9 mouse cellular contexts compared by ENCODE assay signal in the genomic region with DNA sequence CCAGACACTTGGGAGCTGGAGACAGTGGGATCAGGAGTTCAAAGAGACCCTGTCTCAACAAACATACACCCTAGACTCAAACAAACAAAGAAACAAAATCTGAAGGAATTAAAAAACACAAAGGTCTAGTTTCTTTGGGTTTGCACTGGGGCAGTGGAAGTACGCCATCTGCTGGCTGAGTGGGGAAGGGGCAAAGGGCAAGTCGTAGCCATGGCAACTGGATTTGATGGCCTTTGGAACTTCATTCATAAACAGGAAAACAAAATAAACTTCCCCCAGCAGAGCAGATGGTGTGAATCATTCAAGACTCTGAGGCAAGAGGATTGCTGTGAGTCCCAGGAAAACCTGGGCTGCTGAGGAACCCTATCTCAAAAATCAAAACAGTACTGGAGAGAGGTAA. TPM values are rescaled to one million over a fixed set of nuclear protein-coding genes. Genes with fewer than 3 reads are reported as not detected.
DNase-seq lines count a peak whose midpoint lies in the region; ATAC-seq lines count a peak whose summit lies in the region.
"Had no signal": no experiment of that assay in that cellular context is flagged by ENCODE, and none has a peak within 500 bp of the region (broad histone marks: within the 10 kb centered on the region; RNA-seq: fewer than 3 reads in every experiment).

No protein-coding gene starts in this region.

- peak; percentile 81 for DNase-seq in intestine, embryonic 14.5 days (ENCODE audit: low spot score)
- DNase-seq in adrenal gland, postnatal 25 days = peak; percentile 72
- peak; percentile 87 for DNase-seq in lung, postnatal 10 days
- DNase-seq in thymus, postnatal 0 days (ENCODE audit: low spot score) = peak; percentile 67
- DNase-seq in right cerebral cortex, postnatal 14 days = no peak

- no peak overlapping the region for H3K4me3 ChIP-seq in intestine, embryonic 14.5 days (ENCODE audit: low read depth, low read length)
- no peak overlapping the region for H3K4me3 ChIP-seq in intestine, embryonic 15.5 days (replicated peaks)
- H3K4me3 ChIP-seq: limb, embryonic 13.5 days had no signal

- H3K9me3 ChIP-seq in intestine, embryonic 14.5 days (ENCODE audit: control insufficient read depth, low read length) = no peaks in the 10 kb centered on the region
- no peaks in the 10 kb centered on the region for H3K9me3 ChIP-seq in intestine, embryonic 15.5 days
- H3K9me3 ChIP-seq: limb, embryonic 13.5 days had no signal

- H3K36me3 ChIP-seq in intestine, embryonic 14.5 days (ENCODE audit: control insufficient read depth, insufficient read depth, low read length) = peaks cover 69% of the 10 kb centered on the region
- H3K36me3 ChIP-seq in intestine, embryonic 15.5 days = peaks cover 14% of the 10 kb centered on the region; the same call in 1 of the 2 replicates

- H3K27ac ChIP-seq in intestine, embryonic 14.5 days (ENCODE audit: low read depth) = no peak overlapping the region
- H3K27ac ChIP-seq in intestine, embryonic 15.5 days = no peak overlapping the region
- H3K27ac ChIP-seq: limb, embryonic 13.5 days had no signal

- ATAC-seq in intestine, embryonic 14.5 days (replicated peaks; ENCODE audit: low FRiP score, low TSS enrichment, low read depth) = no peak
- no peak for ATAC-seq in intestine, embryonic 15.5 days
- peak; percentile 65 for ATAC-seq in CD4-positive, CD25-positive, alpha-beta regulatory T cell, adult 4 months
- ATAC-seq in hematopoietic stem cell, adult 5-6 weeks (replicated peaks in 1 of 2; ENCODE audit: insufficient read depth in 1 of 2, low FRiP score in 2 of 2, low TSS enrichment in 1 of 2, low read depth in 1 of 2, poor library complexity in 2 of 2, severe bottlenecking in 2 of 2) = peak; percentile 25 to 57; a peak in 3 of 4 replicates

- H3K9ac ChIP-seq in intestine, embryonic 14.5 days (ENCODE audit: low read length) = no peak overlapping the region
- no peak overlapping the region for H3K9ac ChIP-seq in intestine, embryonic 15.5 days
- H3K9ac ChIP-seq: limb, embryonic 13.5 days had no signal

- peaks cover 18% of the 10 kb centered on the region for H3K4me1 ChIP-seq in intestine, embryonic 14.5 days (replicated peaks; ENCODE audit: control insufficient read depth, insufficient read depth, low read length)
- H3K4me1 ChIP-seq in intestine, embryonic 15.5 days (replicated peaks) = peaks cover 33% of the 10 kb centered on the region

- 60% methylated on average over 2 of the region's 2 CpGs for WGBS in intestine, embryonic 14.5 days
- 61% methylated on average over 2 of the region's 2 CpGs for WGBS in intestine, embryonic 15.5 days

- no peak overlapping the region for H3K4me2 ChIP-seq in intestine, embryonic 14.5 days (ENCODE audit: low read length)
- no peak overlapping the region for H3K4me2 ChIP-seq in intestine, embryonic 15.5 days (replicated peaks)
- H3K4me2 ChIP-seq: limb, embryonic 13.5 days had no signal

- no peaks in the 10 kb centered on the region for H3K27me3 ChIP-seq in intestine, embryonic 14.5 days (replicated peaks; ENCODE audit: control insufficient read depth, insufficient read depth, low read length)
- no peaks in the 10 kb centered on the region for H3K27me3 ChIP-seq in intestine, embryonic 15.5 days (replicated peaks)
- H3K27me3 ChIP-seq: limb, embryonic 13.5 days had no signal

RNA-seq across cellular contexts. Expression of gene Pgpep1, which starts 7.0 kb away (rescaled TPM):
- 65.5 and 65.9 TPM in 2 replicates for polyA plus RNA-seq in intestine, embryonic 14.5 days (2014; fragmentation: Nextera tagmentation; extraction: Ambion mirVana)
- 58.0 and 74.2 TPM in 2 replicates for polyA plus RNA-seq in intestine, embryonic 15.5 days (2015; fragmentation: Nextera tagmentation; extraction: Ambion mirVana)
- 1 to 10 TPM; 7.0 to 9.5 TPM for polyA plus RNA-seq in CD4-positive, CD25-positive, alpha-beta regulatory T cell, adult 4 months (2017; shearing (Covaris generic))
- total RNA-seq in adrenal gland, postnatal 25 days (2021) = 98.1 and 129 TPM in 2 replicates
- total RNA-seq in hematopoietic stem cell, adult 5-6 weeks (2017) = 5.5 and 8.2 TPM in 2 replicates
- polyA plus RNA-seq in thymus, postnatal 0 days (2015; fragmentation: Nextera tagmentation; extraction: Ambion mirVana) = 33.2 and 43.0 TPM in 2 replicates

RNA-seq across cellular contexts. Expression of gene Lsm4, which starts 19.8 kb away (rescaled TPM):
- 290 and 307 TPM in 2 replicates for polyA plus RNA-seq in intestine, embryonic 14.5 days (2014; fragmentation: Nextera tagmentation; extraction: Ambion mirVana)
- polyA plus RNA-seq in intestine, embryonic 15.5 days (2015; fragmentation: Nextera tagmentation; extraction: Ambion mirVana) = 286 and 323 TPM in 2 replicates
- 10 to 100 TPM; 86.8 to 94.5 TPM for polyA plus RNA-seq in CD4-positive, CD25-positive, alpha-beta regulatory T cell, adult 4 months (2017; shearing (Covaris generic))
- 66.1 and 86.8 TPM in 2 replicates for total RNA-seq in adrenal gland, postnatal 25 days (2021)
- total RNA-seq in hematopoietic stem cell, adult 5-6 weeks (2017) = 156 and 163 TPM in 2 replicates
- polyA plus RNA-seq in thymus, postnatal 0 days (2015; fragmentation: Nextera tagmentation; extraction: Ambion mirVana) = 333 and 377 TPM in 2 replicates

RNA-seq across cellular contexts. Expression of gene Gdf15, which starts 21.0 kb away (rescaled TPM):
- 0.55 and 1.1 TPM in 2 replicates for polyA plus RNA-seq in intestine, embryonic 14.5 days (2014; fragmentation: Nextera tagmentation; extraction: Ambion mirVana)
- polyA plus RNA-seq in intestine, embryonic 15.5 days (2015; fragmentation: Nextera tagmentation; extraction: Ambion mirVana) = 2.3 and 2.9 TPM in 2 replicates
- not detected for polyA plus RNA-seq in CD4-positive, CD25-positive, alpha-beta regulatory T cell, adult 4 months (2017; shearing (Covaris generic))
- total RNA-seq in adrenal gland, postnatal 25 days (2021) = 2.2 and 5.7 TPM in 2 replicates
- 1.7 TPM in 1 of 2 replicates, not detected in the other for total RNA-seq in hematopoietic stem cell, adult 5-6 weeks (2017)
- polyA plus RNA-seq in thymus, postnatal 0 days (2015; fragmentation: Nextera tagmentation; extraction: Ambion mirVana) = 1.2 and 1.4 TPM in 2 replicates
- polyA plus RNA-seq: limb, embryonic 13.5 days had no signal

RNA-seq across cellular contexts. Expression of gene Lrrc25, which starts 37.3 kb away (rescaled TPM):
- polyA plus RNA-seq in intestine, embryonic 14.5 days (2014; fragmentation: Nextera tagmentation; extraction: Ambion mirVana) = 1.2 and 2.0 TPM in 2 replicates
- polyA plus RNA-seq in intestine, embryonic 15.5 days (2015; fragmentation: Nextera tagmentation; extraction: Ambion mirVana) = 2.4 and 2.5 TPM in 2 replicates
- polyA plus RNA-seq in CD4-positive, CD25-positive, alpha-beta regulatory T cell, adult 4 months (2017; shearing (Covaris generic)) = under 1 TPM; 0.43 to 0.89 TPM
- total RNA-seq in adrenal gland, postnatal 25 days (2021) = 1.0 and 2.2 TPM in 2 replicates
- total RNA-seq in hematopoietic stem cell, adult 5-6 weeks (2017) = 1.7 and 2.3 TPM in 2 replicates
- 4.7 and 5.8 TPM in 2 replicates for polyA plus RNA-seq in thymus, postnatal 0 days (2015; fragmentation: Nextera tagmentation; extraction: Ambion mirVana)

RNA-seq across cellular contexts. Expression of gene Ssbp4, which starts 44.6 kb away (rescaled TPM):
- 124 and 125 TPM in 2 replicates for polyA plus RNA-seq in intestine, embryonic 14.5 days (2014; fragmentation: Nextera tagmentation; extraction: Ambion mirVana)
- 86.9 and 91.7 TPM in 2 replicates for polyA plus RNA-seq in intestine, embryonic 15.5 days (2015; fragmentation: Nextera tagmentation; extraction: Ambion mirVana)
- polyA plus RNA-seq in CD4-positive, CD25-positive, alpha-beta regulatory T cell, adult 4 months (2017; shearing (Covaris generic)) = 10 to 100 TPM in 1 of 2 experiments, 1 to 10 TPM in 1; 5.9 to 15.0 TPM
- 82.0 and 88.2 TPM in 2 replicates for total RNA-seq in adrenal gland, postnatal 25 days (2021)
- 24.8 and 88.6 TPM in 2 replicates for total RNA-seq in hematopoietic stem cell, adult 5-6 weeks (2017)
- polyA plus RNA-seq in thymus, postnatal 0 days (2015; fragmentation: Nextera tagmentation; extraction: Ambion mirVana) = 135 and 142 TPM in 2 replicates

Comparison
In these comparisons a context has a peak if more than half of its experiments do, and no peak if none do; other contexts are left out.
1. ATAC-seq: peak in CD4-positive, CD25-positive, alpha-beta regulatory T cell, adult 4 months (single experiment) and hematopoietic stem cell, adult 5-6 weeks (2 of 2); none in intestine, embryonic 14.5 days (single experiment) and intestine, embryonic 15.5 days (single experiment).